Mouse (Mus musculus): ENCODE measurements at regions not wholly inside any gene's neighbourhood (a gene's known extent, or its start where the extent isn't known, plus 50 kb on each side); places are given as distances from the start of the nearest gene placed in this dataset.
A peak's percentile ranks its signal among the peaks of the same experiment; 100 is the strongest.

DNA sequence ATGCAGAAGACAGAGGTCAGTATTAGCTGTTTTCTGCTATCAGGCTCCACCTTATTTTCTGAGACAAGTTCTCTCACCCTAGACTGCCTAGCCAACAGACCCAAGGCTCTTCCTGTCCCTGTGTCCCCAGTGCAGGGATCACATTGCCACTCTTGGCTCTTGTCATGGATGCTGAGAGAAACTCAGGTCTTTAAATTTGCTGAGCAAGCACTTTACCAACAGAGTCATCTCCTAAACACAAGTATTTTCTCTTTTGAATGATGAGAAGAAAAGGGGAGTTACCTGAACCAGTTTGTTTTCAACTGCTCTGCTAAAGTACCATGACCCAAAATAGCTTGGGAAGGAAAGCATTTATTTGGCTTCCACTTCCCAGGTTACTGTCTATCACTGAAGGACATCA lies 84.7 kb upstream of the Spats2l start:
- DNase-seq (ENCODE audit: low spot score), result no peak
- Histone ChIP-seq H3K4me1 (peaks cover 11% of the 10 kb centered on the region; the same call in 1 of the 2 replicates), H3K9me3 (0 out of 2 replicates have a peak, but pooled peaks cover 2% of the 10 kb centered on the region), H3K27me3 (replicated peaks; ENCODE audit: low read depth, poor library complexity, severe bottlenecking) (no peaks in the 10 kb centered on the region), H3K36me3 (replicated peaks) (no peaks in the 10 kb centered on the region), H3K27ac (replicated peaks) (no peak overlapping the region), H3K4me3 (no peak overlapping the region)

DNA sequence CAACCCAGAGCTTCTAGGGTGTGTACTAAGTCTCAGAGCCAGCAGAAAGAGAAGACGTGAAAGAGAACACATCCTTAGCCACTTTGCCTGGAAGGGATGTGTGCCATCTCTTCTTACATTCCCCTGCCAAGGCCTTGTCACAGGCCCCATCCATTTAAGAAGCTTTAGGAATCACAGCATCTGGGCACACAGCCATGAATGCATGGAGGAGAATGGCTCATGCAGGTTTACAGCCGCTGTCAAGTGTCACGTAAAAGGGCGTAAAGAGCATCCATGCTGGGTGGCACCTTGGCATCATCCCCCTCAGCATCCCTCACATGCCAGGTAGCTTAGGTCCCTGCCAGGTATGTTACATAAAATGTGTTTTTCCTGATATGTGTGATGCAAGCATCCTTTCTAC lies 66.1 kb upstream of the Spats2l start:
- WGBS, result 85% methylated on average over 4 of the region's 4 CpGs
- no peaks in the 10 kb centered on the region for H3K27me3 ChIP-seq (replicated peaks; ENCODE audit: low read depth, poor library complexity, severe bottlenecking)
- DNase-seq (ENCODE audit: low spot score), result no peak

DNA sequence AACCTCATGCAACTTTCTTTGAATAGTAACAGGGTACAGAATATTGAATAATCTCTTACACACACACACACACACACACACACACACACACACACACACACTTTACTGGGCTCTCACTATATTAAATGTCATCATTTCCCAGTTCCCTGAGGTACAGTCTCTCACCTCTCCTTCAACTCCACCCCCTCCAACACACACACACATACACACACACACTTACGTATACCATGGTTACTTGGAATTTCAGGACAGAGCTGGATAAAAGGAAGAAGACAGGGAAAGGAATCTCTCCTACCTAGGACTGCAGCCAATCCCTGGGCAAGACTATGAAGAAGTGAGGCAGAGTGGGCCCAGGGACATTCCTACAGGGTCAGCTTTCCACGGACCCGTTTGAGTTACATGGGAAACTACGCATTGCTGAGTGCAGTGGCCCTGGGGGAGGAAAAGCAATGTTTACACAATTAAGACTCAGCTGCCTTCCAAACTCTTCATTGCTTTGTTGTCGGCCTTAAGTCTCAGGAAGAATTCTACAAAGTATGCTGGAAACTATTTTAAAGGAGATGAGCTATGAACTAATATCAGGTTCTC lies 61.0 kb upstream of the Spats2l start:
- H3K9me3 ChIP-seq, result no peaks in the 10 kb centered on the region
- H3K27me3 ChIP-seq (replicated peaks; ENCODE audit: low read depth, poor library complexity, severe bottlenecking), result no peaks in the 10 kb centered on the region
- WGBS, result 50% methylated on average over 5 of the region's 5 CpGs
- H3K27ac ChIP-seq (replicated peaks), result no peak overlapping the region
- H3K4me3 ChIP-seq, result no peak overlapping the region
- H3K4me1 ChIP-seq, result peaks cover 5% of the 10 kb centered on the region; the same call in 1 of the 2 replicates
- H3K36me3 ChIP-seq (replicated peaks), result no peaks in the 10 kb centered on the region
- DNase-seq (ENCODE audit: low spot score), result peak; percentile 13

More for the DNA sequence above, 66.1 kb upstream of the Spats2l start:
- H3K4me1 ChIP-seq, result peaks cover 3% of the 10 kb centered on the region; the same call in 1 of the 2 replicates
- no peak overlapping the region for H3K27ac ChIP-seq (replicated peaks)
- no peak overlapping the region for H3K4me3 ChIP-seq
- no peaks in the 10 kb centered on the region for H3K9me3 ChIP-seq
- H3K36me3 ChIP-seq (replicated peaks), result no peaks in the 10 kb centered on the region

DNA sequence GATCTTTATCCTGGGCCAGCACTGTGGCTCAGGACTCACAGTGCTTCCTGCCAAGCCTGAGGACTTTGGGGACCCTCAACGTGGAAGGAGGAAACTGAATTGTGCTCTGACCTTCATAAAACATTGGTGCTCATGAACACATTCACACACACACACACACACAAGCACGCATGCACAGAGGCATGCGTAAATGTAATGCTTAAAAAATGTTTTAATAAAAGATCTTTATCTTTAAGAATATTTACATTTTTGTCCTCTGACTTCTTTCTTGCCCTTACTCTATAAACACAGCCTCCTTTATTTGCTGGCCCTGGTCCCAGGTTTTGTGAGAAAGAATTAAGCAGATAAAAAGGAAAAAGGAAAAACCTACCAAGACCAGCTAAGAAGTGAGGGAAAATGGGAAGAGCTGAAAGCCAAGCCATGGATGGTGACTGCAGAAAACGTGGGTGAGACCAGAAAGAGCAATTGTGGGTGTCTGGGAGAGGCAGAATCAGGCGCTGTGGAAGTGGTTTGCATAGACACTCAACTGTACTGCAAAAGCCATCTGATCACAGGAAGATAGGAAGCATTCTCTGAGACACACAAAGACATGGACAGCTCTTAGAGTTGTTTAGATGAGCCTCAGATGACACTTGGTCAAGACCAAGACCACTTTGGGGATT lies 56.7 kb upstream of the Spats2l start:
- no peaks in the 10 kb centered on the region for H3K36me3 ChIP-seq (replicated peaks)
- 84% methylated on average over 5 of the region's 5 CpGs for WGBS
- no peaks in the 10 kb centered on the region for H3K9me3 ChIP-seq
- H3K27ac ChIP-seq (replicated peaks), result no peak overlapping the region
- 0 out of 2 replicates have a peak, but pooled peaks cover 3% of the 10 kb centered on the region for H3K4me1 ChIP-seq
- H3K27me3 ChIP-seq (replicated peaks; ENCODE audit: low read depth, poor library complexity, severe bottlenecking), result no peaks in the 10 kb centered on the region
- H3K4me3 ChIP-seq, result no peak overlapping the region
- no peak for DNase-seq (ENCODE audit: low spot score)

DNA sequence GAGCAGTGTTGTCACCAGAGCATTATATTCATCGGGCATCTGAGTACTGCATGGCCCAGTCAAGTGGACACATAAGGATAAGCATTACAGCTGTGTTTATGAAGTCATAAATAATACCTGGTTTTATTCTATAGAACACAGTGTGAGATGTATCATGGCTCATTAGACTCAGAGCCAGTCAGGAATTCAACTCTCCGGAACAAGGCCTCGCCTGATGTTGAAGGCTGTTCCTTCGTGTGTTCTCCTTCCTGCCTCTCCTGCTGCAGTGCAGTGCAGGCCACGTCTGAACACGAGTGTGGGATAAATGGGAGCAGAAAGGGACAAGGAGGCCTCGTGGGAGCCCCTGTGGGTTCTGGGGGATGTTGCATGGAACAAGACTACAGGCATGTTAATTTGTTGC lies 55.6 kb upstream of the Spats2l start:
- H3K27me3 ChIP-seq (replicated peaks; ENCODE audit: low read depth, poor library complexity, severe bottlenecking), result no peaks in the 10 kb centered on the region
- DNase-seq (ENCODE audit: low spot score), result no peak
- no peaks in the 10 kb centered on the region for H3K9me3 ChIP-seq
- WGBS, result 83% methylated on average over 7 of the region's 7 CpGs
- H3K4me3 ChIP-seq, result no peak overlapping the region
- no peak overlapping the region for H3K27ac ChIP-seq (replicated peaks)
- no peaks in the 10 kb centered on the region for H3K36me3 ChIP-seq (replicated peaks)
- H3K4me1 ChIP-seq, result no peaks in the 10 kb centered on the region
